Mouse (Mus musculus) right cerebral cortex, postnatal 14 days (tissue): ENCODE measurements around the gene Zbtb6.

Experiments
- DNase-seq: peaks from one replicate; pipeline ENCODE4 v3.0.0; 2022

Gene Zbtb6

DNA sequence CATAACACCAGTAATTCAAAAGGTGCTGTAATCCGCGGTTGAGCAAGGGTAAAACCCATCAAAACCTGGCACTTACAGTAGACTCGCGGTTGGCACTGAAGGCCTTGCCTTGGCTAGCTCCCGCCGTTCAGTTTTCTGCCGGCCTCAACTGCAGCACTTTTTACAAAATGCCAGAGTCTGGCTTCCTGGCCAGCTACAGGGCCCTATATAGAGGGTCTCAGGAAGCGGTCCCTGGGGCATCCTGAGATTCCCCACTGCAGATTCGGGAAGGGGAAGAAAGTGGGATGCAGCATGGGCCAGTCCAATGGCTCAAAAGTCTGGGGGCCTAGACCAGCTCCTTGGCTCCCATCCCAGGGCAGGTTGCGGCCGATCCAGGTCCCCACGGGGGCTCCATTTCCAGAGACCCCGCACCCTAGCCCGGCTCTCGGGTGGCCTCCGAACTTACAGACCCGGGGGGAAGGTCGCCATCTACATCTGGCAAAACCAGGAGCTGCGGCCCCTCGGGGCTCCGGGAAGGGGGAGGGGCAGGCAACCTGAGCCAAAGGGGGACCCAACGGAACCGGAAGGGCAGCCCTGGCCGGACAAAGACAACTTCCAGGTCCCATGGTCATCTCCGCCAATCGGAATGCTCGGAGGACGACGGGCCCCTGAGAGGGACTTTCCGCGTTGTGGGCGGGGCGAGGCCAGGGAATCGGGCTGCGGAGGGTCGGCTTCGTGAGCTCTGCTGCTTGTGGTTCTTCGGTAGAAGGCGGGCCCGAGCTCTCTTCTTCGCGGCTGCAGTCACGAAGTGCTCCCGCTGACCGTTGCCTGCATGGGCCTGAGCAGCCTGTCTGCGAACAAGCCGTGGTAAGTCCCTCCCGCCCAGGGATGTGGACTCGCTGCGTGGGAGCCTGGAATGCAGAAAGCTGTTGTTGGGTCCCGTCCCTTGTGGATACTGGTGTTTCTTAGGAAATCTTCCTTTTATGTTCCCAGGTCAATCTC lies at the start of gene Zbtb6, which contains the start of the genes Zbtb26 and Rabgap1:
Gene Zbtb6 (minus strand): TSS at position 561 of the 981 bp plus-strand sequence.
Gene Zbtb26 (minus strand): TSS at position 525 of the 981 bp plus-strand sequence.
Gene Rabgap1 (plus strand): TSS at position 669 of the 981 bp plus-strand sequence.
- DNase-seq = peak; percentile 96

GRCm38 (mm10) chr2:37488956-37489355 lies 46.0 kb upstream of the Zbtb6 start:
- no peak for DNase-seq

- no peak for DNase-seq
Observed at GRCm38 (mm10) chr2:37486408-37486807, 43.4 kb upstream of the Zbtb6 start.

DNA sequence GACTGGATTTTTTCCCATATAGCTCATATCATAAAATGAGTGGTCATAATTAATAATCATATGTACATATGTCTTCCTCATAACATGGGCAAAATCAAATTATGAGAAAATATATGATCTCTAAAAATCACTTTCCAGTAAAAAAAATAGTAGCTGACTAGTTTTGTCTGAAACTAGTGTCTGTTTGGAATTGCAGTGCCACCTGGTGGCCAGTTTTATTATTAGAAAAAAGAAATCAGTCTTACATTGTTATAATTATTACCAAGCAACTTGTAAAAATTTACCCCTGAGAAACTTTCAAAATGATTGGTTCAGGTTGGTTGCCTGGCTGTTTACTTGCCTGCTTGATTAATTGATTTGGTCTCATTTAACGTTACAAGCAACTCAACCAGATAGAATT lies 42.4 kb upstream of the Zbtb6 start:
- peak; percentile 10 for DNase-seq

GRCm38 (mm10) chr2:37484165-37484564 lies 41.2 kb upstream of the Zbtb6 start:
- no peak for DNase-seq

DNA sequence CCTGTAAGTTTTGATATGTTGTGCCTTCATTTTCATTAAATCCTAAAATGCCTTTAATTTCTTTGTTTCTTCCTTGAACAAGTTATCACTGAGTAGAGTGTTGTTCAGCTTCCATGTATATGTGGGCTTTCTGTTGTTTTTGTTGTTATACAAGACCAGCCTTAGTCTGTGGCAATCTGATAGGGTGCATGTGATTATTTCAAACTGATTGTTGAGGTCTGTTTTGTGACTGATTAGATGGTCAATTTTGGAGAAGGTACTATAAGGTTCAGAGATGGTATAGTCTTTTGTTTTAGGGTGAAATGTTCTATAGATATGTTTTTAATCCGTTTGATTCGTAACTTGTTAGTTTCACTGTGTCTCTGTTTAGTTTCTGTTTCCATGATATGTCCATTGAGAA lies 37.1 kb upstream of the Zbtb6 start:
- no peak for DNase-seq

- no peak for DNase-seq
Observed at GRCm38 (mm10) chr2:37479559-37479958, 36.6 kb upstream of the Zbtb6 start.

- DNase-seq = no peak
Observed at GRCm38 (mm10) chr2:37466266-37466665, 23.3 kb upstream of the Zbtb6 start.

DNA sequence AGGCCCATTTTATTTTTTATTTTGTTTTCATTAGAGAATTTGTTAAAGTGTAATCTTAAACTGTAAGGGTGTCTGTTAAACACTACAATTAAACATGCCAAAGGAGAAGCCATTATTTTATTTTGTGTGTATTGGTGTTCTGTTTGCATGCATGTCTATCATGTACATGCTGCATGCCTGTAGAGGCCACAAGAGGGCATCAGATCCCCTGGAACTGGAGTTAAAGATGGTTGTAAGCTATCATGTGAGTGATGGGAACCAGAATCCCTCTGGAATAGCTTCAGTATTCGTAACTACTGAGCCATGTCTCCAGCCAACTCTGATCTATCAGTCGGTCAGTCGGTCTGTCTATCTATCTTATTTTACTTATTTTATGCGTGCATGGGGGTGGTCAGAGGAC lies 17.7 kb upstream of the Zbtb6 start:
- no peak for DNase-seq

DNA sequence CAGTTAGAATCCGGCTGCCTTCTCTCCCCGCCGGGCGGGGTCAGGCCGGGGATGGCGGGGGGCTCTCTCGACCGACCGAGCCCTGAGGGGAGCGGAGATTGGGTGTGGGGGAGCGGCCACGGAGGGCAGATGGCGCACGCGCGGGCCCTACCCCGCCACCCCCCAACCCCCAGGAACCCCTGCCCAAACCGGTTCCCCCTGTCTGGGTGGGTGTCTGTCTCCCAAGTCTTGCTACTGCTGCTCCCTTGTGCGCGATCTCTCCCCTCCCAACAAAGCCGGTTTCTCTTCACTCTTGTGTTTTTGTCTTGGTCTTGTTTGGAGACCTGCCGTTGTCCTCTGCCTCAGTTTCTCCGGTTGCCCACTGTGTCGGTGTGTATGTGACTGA lies 9.4 kb upstream of the Zbtb6 start:
- DNase-seq = peak; percentile 15

GRCm38 (mm10) chr2:37451667-37452375 lies 8.8 kb upstream of the Zbtb6 start:
- DNase-seq = peak; percentile 93

GRCm38 (mm10) chr2:37431609-37432008 lies 11.4 kb downstream of the Zbtb6 start:
- no peak for DNase-seq

GRCm38 (mm10) chr2:37430593-37431464 lies 12.1 kb downstream of the Zbtb6 start:
- peak; percentile 78 for DNase-seq

DNA sequence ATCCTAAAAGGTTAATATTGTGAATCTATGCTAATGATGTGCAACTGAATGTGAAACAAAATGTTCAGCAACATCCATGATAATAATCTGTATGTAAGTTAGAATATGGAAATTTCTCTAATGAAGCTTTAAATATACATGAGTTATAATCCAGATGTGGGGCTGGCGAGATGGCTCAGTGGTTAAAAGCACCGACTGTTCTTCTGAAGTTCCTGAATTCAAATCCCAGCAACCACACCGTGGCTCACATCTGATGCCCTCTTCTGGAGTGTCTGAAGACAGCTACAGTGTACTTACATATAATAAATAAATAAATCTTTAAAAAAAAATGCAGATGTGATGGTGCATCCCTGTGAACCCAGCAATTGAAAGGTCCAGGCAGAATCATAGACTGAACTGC lies 19.3 kb downstream of the Zbtb6 start:
- no peak for DNase-seq

- DNase-seq = peak; percentile 91
Observed at GRCm38 (mm10) chr2:37422306-37423304, 20.4 kb downstream of the Zbtb6 start, which contains the start of gene Rc3h2. TSS of gene Rc3h2 (minus strand) at chr2:37422903.

DNA sequence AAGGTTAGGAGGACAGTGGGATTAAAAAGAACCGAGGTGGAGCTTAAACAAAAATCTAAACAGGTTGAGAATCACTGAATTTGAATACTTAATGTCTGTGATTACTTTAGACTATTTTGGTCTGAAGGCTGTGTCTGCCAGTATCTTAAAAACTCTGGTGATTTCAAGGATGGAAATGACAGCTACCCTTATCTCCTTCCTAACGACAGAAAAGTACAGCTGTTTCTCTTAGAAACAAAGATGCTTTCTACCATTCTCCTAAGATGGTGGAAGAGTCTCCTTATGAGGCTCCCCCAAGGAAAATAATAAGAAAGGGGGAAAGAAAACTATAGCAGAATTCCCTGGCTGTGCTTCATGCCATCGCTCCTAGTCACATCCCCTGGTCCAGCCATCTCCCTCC lies 21.1 kb downstream of the Zbtb6 start:
- DNase-seq = no peak

GRCm38 (mm10) chr2:37395539-37395938 lies 47.4 kb downstream of the Zbtb6 start:
- DNase-seq = no peak

DNA sequence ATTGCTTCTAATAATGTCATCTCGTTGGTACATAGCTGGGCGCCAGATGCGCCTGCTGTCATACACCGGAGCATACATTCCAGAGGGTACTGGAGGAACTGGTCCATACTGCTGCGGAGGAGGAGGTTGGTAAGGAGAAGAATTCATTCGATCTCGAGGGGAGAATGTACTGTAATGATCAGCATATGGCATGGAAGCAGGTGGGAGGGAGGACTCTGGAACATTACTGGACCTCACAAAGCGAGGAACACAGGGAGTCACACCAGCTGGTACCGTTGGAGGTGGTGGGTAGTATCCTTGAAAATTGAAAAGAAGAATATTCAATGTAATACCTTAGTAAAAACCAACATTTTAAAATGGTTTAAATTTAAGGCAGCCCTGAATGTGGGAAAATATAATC lies 60.0 kb downstream of the Zbtb6 start:
- no peak for DNase-seq

GRCm38 (mm10) chr2:37380189-37380588 lies 62.8 kb downstream of the Zbtb6 start:
- DNase-seq = peak; percentile 55

- DNase-seq = no peak
Observed at GRCm38 (mm10) chr2:37376018-37376417, 67.0 kb downstream of the Zbtb6 start.
